ENCODE assay signal across 21 mouse cellular contexts in the genomic region with DNA sequence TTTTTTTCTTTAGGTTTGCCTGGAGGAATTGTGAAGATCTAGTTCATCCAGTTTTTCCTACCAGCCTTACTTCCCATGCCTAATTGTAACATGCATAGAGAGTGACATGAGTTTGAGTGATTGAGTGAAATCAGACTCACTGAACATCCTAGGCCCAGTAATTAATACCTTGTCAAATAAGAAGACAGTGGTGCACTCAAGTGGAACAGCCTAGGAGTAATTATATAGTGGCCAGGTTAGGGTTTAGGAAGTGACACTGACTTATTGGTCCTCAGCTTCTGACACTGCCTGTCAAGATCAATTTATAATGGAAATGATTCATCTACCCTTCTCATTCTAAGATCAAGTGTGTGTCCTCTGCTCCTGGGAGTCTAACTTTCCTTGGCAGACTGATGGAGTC.
DNase-seq lines count a peak whose midpoint lies in the region; ATAC-seq lines count a peak whose summit lies in the region.
"Had no signal": no experiment of that assay in that cellular context is flagged by ENCODE, and none has a peak within 500 bp of the region (broad histone marks: within the 10 kb centered on the region; RNA-seq: fewer than 3 reads in every experiment).

No protein-coding gene starts in this region.

- H3K4me3 ChIP-seq in hindbrain, embryonic 12.5 days = no peak overlapping the region
- H3K4me3 ChIP-seq in hindbrain, embryonic 16.5 days (ENCODE audit: low read length) = no peak overlapping the region
- no peak overlapping the region for H3K4me3 ChIP-seq in kidney, embryonic 15.5 days (replicated peaks)
- H3K4me3 ChIP-seq in neural tube, embryonic 11.5 days (ENCODE audit: low read depth, low read length) = no peak overlapping the region
- H3K4me3 ChIP-seq in neural tube, embryonic 15.5 days (replicated peaks) = no peak overlapping the region
- H3K4me3 ChIP-seq in neural tube, embryonic 14.5 days (ENCODE audit: low read depth, low read length) = no peak overlapping the region
- H3K4me3 ChIP-seq: forebrain, embryonic 10.5 days; forebrain, embryonic 13.5 days had no signal

- H3K4me1 ChIP-seq in hindbrain, embryonic 12.5 days = no peaks in the 10 kb centered on the region
- H3K4me1 ChIP-seq in hindbrain, embryonic 16.5 days (ENCODE audit: control insufficient read depth, insufficient read depth, low read depth, low read length) = no peaks in the 10 kb centered on the region
- H3K4me1 ChIP-seq in kidney, embryonic 15.5 days = no peaks in the 10 kb centered on the region
- no peaks in the 10 kb centered on the region for H3K4me1 ChIP-seq in neural tube, embryonic 11.5 days (ENCODE audit: control insufficient read depth, insufficient read depth, low read length)
- H3K4me1 ChIP-seq in neural tube, embryonic 15.5 days = no peaks in the 10 kb centered on the region
- H3K4me1 ChIP-seq in neural tube, embryonic 14.5 days (ENCODE audit: control insufficient read depth, insufficient read depth, low read length) = no peaks in the 10 kb centered on the region
- H3K4me1 ChIP-seq: forebrain, embryonic 13.5 days had no signal

- H3K36me3 ChIP-seq in hindbrain, embryonic 12.5 days = no peaks in the 10 kb centered on the region
- H3K36me3 ChIP-seq in hindbrain, embryonic 16.5 days (ENCODE audit: control insufficient read depth, insufficient read depth, low read length) = no peaks in the 10 kb centered on the region
- no peaks in the 10 kb centered on the region for H3K36me3 ChIP-seq in kidney, embryonic 15.5 days
- H3K36me3 ChIP-seq in neural tube, embryonic 11.5 days (ENCODE audit: control insufficient read depth, insufficient read depth, low read length) = no peaks in the 10 kb centered on the region
- H3K36me3 ChIP-seq in neural tube, embryonic 15.5 days = no peaks in the 10 kb centered on the region
- no peaks in the 10 kb centered on the region for H3K36me3 ChIP-seq in neural tube, embryonic 14.5 days (ENCODE audit: control insufficient read depth, insufficient read depth, low read length)
- H3K36me3 ChIP-seq: forebrain, embryonic 10.5 days had no signal

- no peak overlapping the region for H3K4me2 ChIP-seq in hindbrain, embryonic 12.5 days (replicated peaks)
- H3K4me2 ChIP-seq in hindbrain, embryonic 16.5 days (ENCODE audit: low read length) = no peak overlapping the region
- no peak overlapping the region for H3K4me2 ChIP-seq in kidney, embryonic 15.5 days
- no peak overlapping the region for H3K4me2 ChIP-seq in neural tube, embryonic 11.5 days (ENCODE audit: low read depth)
- H3K4me2 ChIP-seq in neural tube, embryonic 15.5 days = no peak overlapping the region
- no peak overlapping the region for H3K4me2 ChIP-seq in neural tube, embryonic 14.5 days (ENCODE audit: low read depth, low read length)
- H3K4me2 ChIP-seq: forebrain, embryonic 13.5 days; heart, embryonic 11.5 days had no signal

- no peak overlapping the region for H3K9ac ChIP-seq in hindbrain, embryonic 12.5 days
- H3K9ac ChIP-seq in hindbrain, embryonic 16.5 days (ENCODE audit: low read depth, low read length) = no peak overlapping the region
- no peak overlapping the region for H3K9ac ChIP-seq in kidney, embryonic 15.5 days
- no peak overlapping the region for H3K9ac ChIP-seq in neural tube, embryonic 11.5 days (ENCODE audit: low read length)
- no peak overlapping the region for H3K9ac ChIP-seq in neural tube, embryonic 15.5 days (replicated peaks)
- no peak overlapping the region for H3K9ac ChIP-seq in neural tube, embryonic 14.5 days (replicated peaks; ENCODE audit: low read depth, low read length)
- H3K9ac ChIP-seq: forebrain, embryonic 13.5 days had no signal

- DNase-seq in kidney, postnatal 10 days = no peak
- DNase-seq in neural tube, embryonic 11.5 days (ENCODE audit: low spot score) = no peak
- DNase-seq in lung, postnatal 14 days = no peak
- DNase-seq: adrenal gland, adult 2 months; adrenal gland, postnatal 14 days; cerebellum, adult 11 months; cerebellum, adult 2 months; cerebellum, adult 9-11 months; cerebellum, postnatal 25 days; gastrocnemius, postnatal 10 days; heart, adult 11 months had no signal

- no peaks in the 10 kb centered on the region for H3K9me3 ChIP-seq in hindbrain, embryonic 12.5 days (replicated peaks)
- H3K9me3 ChIP-seq in hindbrain, embryonic 16.5 days (ENCODE audit: control insufficient read depth, low read length) = no peaks in the 10 kb centered on the region
- H3K9me3 ChIP-seq in kidney, embryonic 15.5 days (replicated peaks) = no peaks in the 10 kb centered on the region
- no peaks in the 10 kb centered on the region for H3K9me3 ChIP-seq in neural tube, embryonic 11.5 days (ENCODE audit: control insufficient read depth, low read length)
- no peaks in the 10 kb centered on the region for H3K9me3 ChIP-seq in neural tube, embryonic 15.5 days (replicated peaks)
- H3K9me3 ChIP-seq in neural tube, embryonic 14.5 days (ENCODE audit: control insufficient read depth, low read length) = no peaks in the 10 kb centered on the region
- H3K9me3 ChIP-seq: forebrain, embryonic 10.5 days; forebrain, embryonic 13.5 days had no signal

- ATAC-seq in hindbrain, embryonic 12.5 days (ENCODE audit: low FRiP score) = peak; percentile 56; the same call in 1 of the 2 replicates
- no peak; the same call in 1 of the 2 replicates for ATAC-seq in hindbrain, embryonic 16.5 days
- peak; percentile 54 for ATAC-seq in kidney, embryonic 15.5 days (replicated peaks; ENCODE audit: low FRiP score)
- 0 out of 2 replicates have a peak, but pooled peaks have one; percentile 35 for ATAC-seq in neural tube, embryonic 11.5 days (ENCODE audit: insufficient read depth, low FRiP score, low TSS enrichment)
- no peak for ATAC-seq in neural tube, embryonic 15.5 days (ENCODE audit: low FRiP score)
- ATAC-seq in neural tube, embryonic 14.5 days (ENCODE audit: low read depth) = peak; percentile 38; the same call in 1 of the 2 replicates
- ATAC-seq: CD4-positive, CD25-positive, alpha-beta regulatory T cell, adult 4 months; forebrain, embryonic 13.5 days; forebrain, embryonic 16.5 days had no signal

- no peaks in the 10 kb centered on the region for H3K27me3 ChIP-seq in hindbrain, embryonic 12.5 days
- H3K27me3 ChIP-seq in hindbrain, embryonic 16.5 days (replicated peaks; ENCODE audit: control insufficient read depth, insufficient read depth, low read length) = no peaks in the 10 kb centered on the region
- no peaks in the 10 kb centered on the region for H3K27me3 ChIP-seq in kidney, embryonic 15.5 days
- H3K27me3 ChIP-seq in neural tube, embryonic 11.5 days (ENCODE audit: control insufficient read depth, insufficient read depth, low read length) = no peaks in the 10 kb centered on the region
- H3K27me3 ChIP-seq in neural tube, embryonic 15.5 days (replicated peaks) = no peaks in the 10 kb centered on the region
- H3K27me3 ChIP-seq in neural tube, embryonic 14.5 days (ENCODE audit: control insufficient read depth, insufficient read depth, low read length) = no peaks in the 10 kb centered on the region
- H3K27me3 ChIP-seq: forebrain, embryonic 13.5 days had no signal

- H3K27ac ChIP-seq in hindbrain, embryonic 12.5 days = no peak overlapping the region
- no peak overlapping the region for H3K27ac ChIP-seq in hindbrain, embryonic 16.5 days (ENCODE audit: low read depth, low read length)
- H3K27ac ChIP-seq in kidney, embryonic 15.5 days = no peak overlapping the region
- no peak overlapping the region for H3K27ac ChIP-seq in neural tube, embryonic 11.5 days (ENCODE audit: low read depth, low read length)
- no peak overlapping the region for H3K27ac ChIP-seq in neural tube, embryonic 15.5 days (replicated peaks)
- no peak overlapping the region for H3K27ac ChIP-seq in neural tube, embryonic 14.5 days (ENCODE audit: low read depth, low read length)
- H3K27ac ChIP-seq: forebrain, embryonic 10.5 days; forebrain, embryonic 13.5 days had no signal

Comparison
In these comparisons a context has a peak if more than half of its experiments do, and no peak if none do; other contexts are left out.
1. ATAC-seq: peak in hindbrain, embryonic 12.5 days (single experiment), kidney, embryonic 15.5 days (single experiment), neural tube, embryonic 11.5 days (single experiment) and neural tube, embryonic 14.5 days (single experiment); none in hindbrain, embryonic 16.5 days (single experiment) and neural tube, embryonic 15.5 days (single experiment).